Mouse (Mus musculus): ENCODE measurements around the gene Topbp1. TPM values are rescaled to one million over a fixed set of nuclear protein-coding genes. Genes with fewer than 3 reads are reported as not detected.

Topbp1 gene
- 21.9 and 32.9 TPM in 2 replicates for polyA plus RNA-seq (2012; ENCODE audit: low replicate concordance)

GRCm38 (mm10) chr9:103304927-103305326 lies at the start of gene Topbp1, which contains the start of gene 1300017J02Rik:
Gene Topbp1 (plus strand): TSS chr9:103305215.
Gene 1300017J02Rik (minus strand): TSS chr9:103305082.

GRCm38 (mm10) chr9:103365290-103366247 lies 60.6 kb downstream of the Topbp1 start, which contains the start of gene Cdv3:
Gene Cdv3 (minus strand): TSS chr9:103365840.

Other genes with a start within 250 kb of the Topbp1 start
- 2.5 TPM in 1 of 2 replicates, not detected in the other for gene Rab6b, start 193.4 kb upstream of the Topbp1 start, polyA plus RNA-seq (2012; ENCODE audit: low replicate concordance)
- 7.9 and 55.9 TPM in 2 replicates for gene Srprb, start 103.1 kb upstream of the Topbp1 start, polyA plus RNA-seq (2012; ENCODE audit: low replicate concordance)
- gene Gm20425, start 74.9 kb upstream of the Topbp1 start, polyA plus RNA-seq (2012; ENCODE audit: low replicate concordance): not detected in 2 replicates
- 16.5 and 21.2 TPM in 2 replicates for gene Trf, start 74.8 kb upstream of the Topbp1 start, polyA plus RNA-seq (2012; ENCODE audit: low replicate concordance)
- 6.4 and 8.0 TPM in 2 replicates for gene 1300017J02Rik, start 133 bp upstream of the Topbp1 start, polyA plus RNA-seq (2012; ENCODE audit: low replicate concordance)
- 197 and 250 TPM in 2 replicates for gene Cdv3, start 60.6 kb downstream of the Topbp1 start, polyA plus RNA-seq (2012; ENCODE audit: low replicate concordance)
- gene Bfsp2, start 175.2 kb downstream of the Topbp1 start, polyA plus RNA-seq (2012; ENCODE audit: low replicate concordance): 1.2 and 5.2 TPM in 2 replicates